In genomic region chr13:20494047-20494739, GRCm38 (mm10) we compare ENCODE assay signal across 16 mouse cellular contexts.
DNase-seq lines count a peak whose midpoint lies in the region; ATAC-seq lines count a peak whose summit lies in the region.
"Had no signal": no experiment of that assay in that cellular context is flagged by ENCODE, and none has a peak within 500 bp of the region (broad histone marks: within the 10 kb centered on the region; RNA-seq: fewer than 3 reads in every experiment).

No protein-coding gene starts in this region.

- peak; percentile 16 for DNase-seq in heart, adult 8-10 months (ENCODE audit: low spot score)
- no peak for DNase-seq in heart, postnatal 4 days
- DNase-seq in A20 (ENCODE audit: low read depth, low spot score) = peak; percentile 36
- peak; percentile 14 to 35 for DNase-seq in B cell, adult 2 months
- no peak for DNase-seq in kidney, adult 9 months
- no peak for DNase-seq in thymus, adult 18-20 months
- DNase-seq: adrenal gland, postnatal 36 days; cerebellum, adult 9-11 months; gastrocnemius, postnatal 10 days; heart, postnatal 14 days; lung, adult 18-20 months; retina, postnatal 1 day; thymus, postnatal 4 days had no signal

- peak; percentile 86 for ATAC-seq in granulocyte monocyte progenitor cell, adult 5-6 weeks (replicated peaks; ENCODE audit: poor library complexity, severe bottlenecking)
- ATAC-seq: CD4-positive, CD25-positive, alpha-beta regulatory T cell, adult 4 months; intestine, postnatal 0 days had no signal

Comparison
In these comparisons a context has a peak if more than half of its experiments do, and no peak if none do; other contexts are left out.
1. DNase-seq: peak in heart, adult 8-10 months (single experiment), A20 (single experiment) and B cell, adult 2 months (2 of 2); none in heart, postnatal 4 days (single experiment), kidney, adult 9 months (single experiment) and thymus, adult 18-20 months (0 of 2).